Mouse (Mus musculus): ENCODE measurements around the gene Smc1a. TPM values are rescaled to one million over a fixed set of nuclear protein-coding genes. Genes with fewer than 3 reads are reported as not detected.
"Not testable (repeated sequence)": the region's sequence is repeated elsewhere in the genome, so short reads cannot be mapped to it uniquely, and the experiment has no call there.

Gene Smc1a
- polyA plus RNA-seq, 1 experiment from 2014 or later, result 116 TPM

DNA sequence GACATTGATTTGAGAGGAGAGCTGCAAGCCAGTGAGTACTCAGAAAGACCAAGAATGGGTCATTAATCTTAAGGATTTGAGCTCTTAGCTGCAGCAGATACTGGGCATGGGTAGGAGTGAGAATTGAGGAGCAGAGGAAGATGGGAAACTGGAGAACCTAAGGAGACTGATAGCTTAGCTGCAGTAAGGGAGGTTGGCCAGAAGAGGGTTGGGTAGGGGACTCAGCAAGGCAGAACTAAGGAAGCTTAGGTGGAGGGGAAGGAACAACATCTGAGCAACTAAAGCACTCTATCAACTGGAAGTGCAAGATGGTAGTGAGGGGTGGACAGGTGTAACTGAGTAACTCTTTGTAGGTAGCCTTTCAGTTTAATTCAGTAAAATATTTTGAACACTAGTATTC, 31.0 kb downstream of the Smc1a start:
- no peaks in the 10 kb centered on the region for H3K4me1 ChIP-seq
- H3K27ac ChIP-seq, result no peak overlapping the region
- no peak for ATAC-seq (ENCODE audit: borderline replicate concordance, extremely low read depth, low FRiP score, low TSS enrichment)
- no peak overlapping the region for H3K4me2 ChIP-seq
- no peak overlapping the region for H3K4me3 ChIP-seq
- H3K27me3 ChIP-seq, result peaks cover 11% of the 10 kb centered on the region; the same call in 1 of the 2 replicates
- H3K9ac ChIP-seq, result no peak overlapping the region
- H3K36me3 ChIP-seq, result peaks cover 9% of the 10 kb centered on the region; the same call in 1 of the 2 replicates
- H3K9me3 ChIP-seq, result no peaks in the 10 kb centered on the region

DNA sequence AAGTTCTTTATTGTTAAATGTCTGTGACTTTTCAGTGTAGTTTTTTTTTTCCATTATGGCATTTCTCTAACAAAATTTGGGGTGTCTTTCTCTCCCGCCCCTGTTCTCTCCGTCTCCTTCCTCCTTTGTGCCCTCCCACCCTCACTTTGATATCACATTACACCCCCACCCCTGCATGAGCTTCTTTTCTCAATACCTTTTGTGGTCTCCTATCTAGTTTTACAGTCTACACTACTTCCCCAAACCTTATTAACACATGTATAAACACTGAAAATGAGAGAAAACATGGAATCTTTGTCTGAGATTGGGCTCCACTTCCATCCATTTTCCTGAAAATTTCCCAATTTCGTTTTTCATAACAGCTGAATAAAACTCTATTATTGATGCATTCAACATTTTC, 36.3 kb downstream of the Smc1a start:
- ATAC-seq (ENCODE audit: borderline replicate concordance, extremely low read depth, low FRiP score, low TSS enrichment), result no peak
- no peaks in the 10 kb centered on the region for H3K4me1 ChIP-seq
- no peak overlapping the region for H3K4me3 ChIP-seq
- H3K9ac ChIP-seq, result no peak overlapping the region
- no peak overlapping the region for H3K4me2 ChIP-seq
- no peaks in the 10 kb centered on the region for H3K9me3 ChIP-seq
- 51% methylated on average over 3 of the region's 3 CpGs for WGBS
- H3K27ac ChIP-seq, result no peak overlapping the region
- H3K27me3 ChIP-seq, result peaks cover 19% of the 10 kb centered on the region
- H3K36me3 ChIP-seq, result peaks cover 9% of the 10 kb centered on the region; the same call in 1 of the 2 replicates

DNA sequence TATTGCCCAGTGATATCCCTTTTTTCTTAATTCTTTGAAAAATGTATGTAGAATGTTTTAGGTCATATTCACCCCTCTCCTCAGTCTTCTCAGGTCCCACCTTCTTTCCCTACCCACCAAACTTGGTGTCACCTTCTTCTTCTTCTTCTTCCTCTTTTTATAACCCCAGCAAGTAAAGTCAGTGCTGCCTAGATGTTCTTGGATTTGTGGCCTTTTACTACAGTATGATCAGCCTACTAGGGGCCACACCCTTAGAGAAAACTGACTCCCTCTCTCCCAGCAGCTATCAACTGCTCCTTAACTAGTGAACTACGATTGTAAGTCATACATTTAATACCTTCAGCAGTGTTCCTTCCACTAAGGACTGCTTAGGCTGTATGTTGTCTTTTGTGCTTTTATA, 37.9 kb downstream of the Smc1a start:
- no peaks in the 10 kb centered on the region for H3K9me3 ChIP-seq
- H3K4me2 ChIP-seq, result no peak overlapping the region
- 91% methylated on average over 1 of the region's 1 CpGs for WGBS
- no peak overlapping the region for H3K9ac ChIP-seq
- H3K36me3 ChIP-seq, result peaks cover 13% of the 10 kb centered on the region; the same call in 1 of the 2 replicates
- no peak overlapping the region for H3K27ac ChIP-seq
- peaks cover 31% of the 10 kb centered on the region for H3K27me3 ChIP-seq
- no peak for ATAC-seq (ENCODE audit: borderline replicate concordance, extremely low read depth, low FRiP score, low TSS enrichment)
- H3K4me3 ChIP-seq, result no peak overlapping the region
- H3K4me1 ChIP-seq, result no peaks in the 10 kb centered on the region

GRCm38 (mm10) chrX:152065674-152066073, 49.4 kb downstream of the Smc1a start:
- Histone ChIP-seq H3K4me1 (no peaks in the 10 kb centered on the region), H3K27me3 (peaks cover 28% of the 10 kb centered on the region), H3K4me3 (no peak overlapping the region), H3K36me3 (peaks cover 15% of the 10 kb centered on the region; the same call in 1 of the 2 replicates), H3K9me3 (no peaks in the 10 kb centered on the region), H3K27ac (no peak overlapping the region), H3K9ac (no peak overlapping the region), H3K4me2 (no peak overlapping the region)
- WGBS, result 59% methylated on average over 2 of the region's 2 CpGs
- no peak for ATAC-seq (ENCODE audit: borderline replicate concordance, extremely low read depth, low FRiP score, low TSS enrichment)

DNA sequence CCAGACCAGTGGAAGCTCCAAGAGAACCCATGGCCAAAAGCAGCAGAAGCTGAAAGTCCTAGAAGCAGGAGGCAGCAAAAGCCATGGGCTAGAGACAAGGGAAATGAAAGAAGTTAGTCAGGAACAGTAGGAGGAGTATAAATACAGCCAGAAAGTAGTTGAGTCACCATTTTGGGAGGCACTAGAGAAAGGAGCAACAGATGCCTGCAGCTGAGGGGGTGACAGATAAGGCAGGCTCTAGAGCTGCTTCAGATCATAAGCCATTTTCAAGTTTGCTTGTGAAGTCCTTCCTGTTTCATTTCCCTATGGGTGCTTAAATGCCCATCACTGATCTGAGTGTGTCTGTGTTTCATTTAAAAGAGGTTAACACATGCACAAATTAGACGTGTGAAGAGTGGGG, 51.6 kb downstream of the Smc1a start:
- WGBS, result 58% methylated on average over 1 of the region's 1 CpGs
- ATAC-seq (ENCODE audit: borderline replicate concordance, extremely low read depth, low FRiP score, low TSS enrichment), result no peak
- 0 out of 2 replicates have a peak, but pooled peaks cover 4% of the 10 kb centered on the region for H3K36me3 ChIP-seq
- H3K27me3 ChIP-seq, result peaks cover 22% of the 10 kb centered on the region
- H3K9me3 ChIP-seq, result no peaks in the 10 kb centered on the region
- H3K4me3 ChIP-seq, result no peak overlapping the region
- no peak overlapping the region for H3K27ac ChIP-seq
- no peaks in the 10 kb centered on the region for H3K4me1 ChIP-seq
- no peak overlapping the region for H3K9ac ChIP-seq
- no peak overlapping the region for H3K4me2 ChIP-seq

DNA sequence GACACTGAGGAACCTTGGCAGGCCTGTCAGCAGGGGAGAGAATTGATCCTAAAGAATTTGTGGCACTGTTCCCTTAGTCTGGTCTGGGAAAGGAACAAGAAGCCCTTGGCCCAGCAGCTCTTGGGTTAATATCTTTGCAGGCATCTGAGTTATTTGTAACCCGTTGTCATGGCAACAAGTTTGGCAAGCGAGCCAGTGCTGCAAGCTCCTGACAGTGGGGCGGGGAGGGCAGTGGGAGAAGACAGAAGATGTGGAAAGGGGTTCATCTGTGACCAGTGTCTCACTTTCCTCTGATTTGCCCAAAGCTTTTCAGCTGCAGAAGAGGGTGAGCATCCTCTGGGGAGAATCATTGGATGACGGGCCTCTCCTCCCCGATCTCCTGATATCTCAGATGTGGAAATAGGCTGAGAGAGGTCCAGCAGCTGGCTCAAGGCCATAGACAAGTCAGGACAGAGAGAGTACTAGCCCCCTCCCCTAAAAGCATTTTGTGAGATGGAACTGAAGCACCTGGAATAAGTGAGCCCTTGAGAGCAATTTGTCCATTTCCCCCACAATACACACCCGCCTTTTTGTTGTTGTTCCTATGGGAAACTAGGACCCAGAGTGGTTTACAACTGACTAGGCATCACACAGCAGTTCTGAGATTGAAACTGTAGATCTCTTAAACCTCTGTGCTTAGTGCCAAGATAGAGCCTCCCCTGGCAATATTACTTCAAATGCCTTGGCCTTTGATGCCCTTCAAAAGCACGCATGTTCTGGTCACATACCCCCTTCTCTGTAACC, 73.8 kb downstream of the Smc1a start:
- not testable (repeated sequence) for H3K36me3 ChIP-seq; H3K27ac ChIP-seq; H3K9ac ChIP-seq; H3K9me3 ChIP-seq; H3K4me2 ChIP-seq; ATAC-seq (ENCODE audit: borderline replicate concordance, extremely low read depth, low FRiP score, low TSS enrichment); H3K4me3 ChIP-seq; H3K4me1 ChIP-seq
- WGBS, result 21% methylated on average over 7 of the region's 7 CpGs
- H3K27me3 ChIP-seq, result peaks cover 28% of the 10 kb centered on the region

DNA sequence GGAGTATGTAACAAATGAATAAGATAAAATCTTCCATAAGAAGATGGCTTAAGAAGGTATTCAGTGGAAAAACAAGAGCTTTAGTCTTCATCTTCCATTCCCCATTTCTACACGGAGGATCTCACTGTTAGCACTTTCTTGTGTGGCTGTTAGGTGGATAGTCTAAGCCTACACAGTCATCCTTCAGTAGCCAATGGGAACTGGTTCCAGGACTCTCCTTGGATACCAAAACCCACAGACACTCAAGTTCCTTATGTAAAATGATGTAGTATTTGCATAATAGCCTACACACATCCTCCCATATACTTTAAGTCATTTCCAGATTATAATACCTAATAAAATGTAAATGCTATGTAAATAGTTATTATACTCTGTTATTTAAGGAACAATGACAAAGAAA, 81.3 kb downstream of the Smc1a start:
- H3K9me3 ChIP-seq, result no peaks in the 10 kb centered on the region
- H3K27ac ChIP-seq, result no peak overlapping the region
- peaks cover 24% of the 10 kb centered on the region for H3K27me3 ChIP-seq
- H3K36me3 ChIP-seq, result no peaks in the 10 kb centered on the region
- H3K4me2 ChIP-seq, result no peak overlapping the region
- no peaks in the 10 kb centered on the region for H3K4me1 ChIP-seq
- no peak for ATAC-seq (ENCODE audit: borderline replicate concordance, extremely low read depth, low FRiP score, low TSS enrichment)
- WGBS, result 53% methylated on average over 1 of the region's 1 CpGs
- H3K9ac ChIP-seq, result no peak overlapping the region
- no peak overlapping the region for H3K4me3 ChIP-seq

Other genes with a start within 250 kb of the Smc1a start
- 54.8 and 58.0 TPM in 2 replicates for gene Huwe1, start 215.6 kb upstream of the Smc1a start, polyA plus RNA-seq (2015; fragmentation: Nextera tagmentation; extraction: Ambion mirVana)
- gene Hsd17b10, start 14.6 kb upstream of the Smc1a start, polyA plus RNA-seq (2015; fragmentation: Nextera tagmentation; extraction: Ambion mirVana), result 211 and 216 TPM in 2 replicates
- 2.6 and 2.9 TPM in 2 replicates for gene Ribc1, start 133 bp upstream of the Smc1a start, polyA plus RNA-seq (2015; fragmentation: Nextera tagmentation; extraction: Ambion mirVana)
- 3.0 and 3.8 TPM in 2 replicates for gene Iqsec2, start 127.8 kb downstream of the Smc1a start, polyA plus RNA-seq (2015; fragmentation: Nextera tagmentation; extraction: Ambion mirVana)
- 37.8 and 43.4 TPM in 2 replicates for gene Kdm5c, start 216.6 kb downstream of the Smc1a start, polyA plus RNA-seq (2015; fragmentation: Nextera tagmentation; extraction: Ambion mirVana)